Comparison of ENCODE assay signal across 11 mouse cellular contexts in the genomic region with DNA sequence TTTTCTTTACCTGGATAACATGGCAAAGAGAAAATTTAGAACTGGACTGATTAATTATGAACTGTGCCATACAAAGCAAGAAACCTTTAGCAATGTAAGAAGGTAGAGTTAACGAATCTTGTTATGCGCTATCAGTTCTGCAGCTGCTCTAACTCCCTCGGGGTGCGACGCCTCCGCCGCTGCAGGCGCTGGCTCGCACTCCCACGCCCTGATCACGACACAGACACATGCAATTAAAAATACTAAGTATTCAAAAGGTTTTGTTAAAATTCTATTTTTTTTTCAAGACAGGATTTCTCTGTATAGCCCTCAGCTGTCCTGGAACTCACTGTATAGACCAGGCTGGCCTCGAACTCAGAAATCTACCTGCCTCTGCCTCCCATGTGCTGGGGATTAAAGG.
DNase-seq lines count a peak whose midpoint lies in the region; ATAC-seq lines count a peak whose summit lies in the region.
"Had no signal": no experiment of that assay in that cellular context is flagged by ENCODE, and none has a peak within 500 bp of the region (broad histone marks: within the 10 kb centered on the region; RNA-seq: fewer than 3 reads in every experiment).

No protein-coding gene starts in this region.

- peak; percentile 48 for ATAC-seq in frontal cortex, adult (ENCODE audit: low TSS enrichment)
- ATAC-seq in midbrain, embryonic 11.5 days (ENCODE audit: low FRiP score) = 0 out of 2 replicates have a peak, but pooled peaks have one; percentile 45
- 0 out of 2 replicates have a peak, but pooled peaks have one; percentile 38 for ATAC-seq in hindbrain, embryonic 14.5 days (ENCODE audit: low FRiP score)
- peak; percentile 62 for ATAC-seq in neural tube, embryonic 14.5 days (ENCODE audit: low read depth)

- H3K36me3 ChIP-seq in midbrain, embryonic 11.5 days (ENCODE audit: control insufficient read depth, insufficient read depth, low read length) = peaks cover 2% of the 10 kb centered on the region; the same call in 1 of the 2 replicates
- H3K36me3 ChIP-seq in midbrain, embryonic 10.5 days = peaks cover 46% of the 10 kb centered on the region
- peaks cover 5% of the 10 kb centered on the region for H3K36me3 ChIP-seq in hindbrain, embryonic 14.5 days (replicated peaks; ENCODE audit: control insufficient read depth, insufficient read depth)
- no peaks in the 10 kb centered on the region for H3K36me3 ChIP-seq in neural tube, embryonic 14.5 days (ENCODE audit: control insufficient read depth, insufficient read depth, low read length)

- no peak for DNase-seq in frontal cortex, postnatal 25 days (ENCODE audit: low spot score in 2 of 2)
- no peak for DNase-seq in midbrain, embryonic 11.5 days (ENCODE audit: low spot score, missing footprints)
- no peak for DNase-seq in midbrain, embryonic 10.5 days (ENCODE audit: low spot score)
- peak; percentile 25 for DNase-seq in hindbrain, embryonic 14.5 days (ENCODE audit: low spot score)
- DNase-seq in adrenal gland, adult 8-10 months = no peak
- no peak for DNase-seq in urinary bladder, postnatal 25 days (ENCODE audit: low spot score)

- no peaks in the 10 kb centered on the region for H3K9me3 ChIP-seq in midbrain, embryonic 11.5 days (ENCODE audit: control insufficient read depth, low read length)
- 0 out of 2 replicates have a peak, but pooled peaks cover 4% of the 10 kb centered on the region for H3K9me3 ChIP-seq in midbrain, embryonic 10.5 days (replicated peaks)
- no peaks in the 10 kb centered on the region for H3K9me3 ChIP-seq in hindbrain, embryonic 14.5 days (ENCODE audit: control insufficient read depth, low read length)
- no peaks in the 10 kb centered on the region for H3K9me3 ChIP-seq in neural tube, embryonic 14.5 days (ENCODE audit: control insufficient read depth, low read length)
- H3K9me3 ChIP-seq: embryonic facial prominence, embryonic 12.5 days; kidney, embryonic 15.5 days; limb, embryonic 15.5 days had no signal

- no peak overlapping the region for H3K27ac ChIP-seq in midbrain, embryonic 11.5 days (ENCODE audit: low read depth, low read length)
- H3K27ac ChIP-seq in midbrain, embryonic 10.5 days (replicated peaks) = no peak overlapping the region
- peak overlapping the region; percentile 84 for H3K27ac ChIP-seq in hindbrain, embryonic 14.5 days
- H3K27ac ChIP-seq in neural tube, embryonic 14.5 days (ENCODE audit: low read depth, low read length) = no peak overlapping the region; the same call in 1 of the 2 replicates
- H3K27ac ChIP-seq: embryonic facial prominence, embryonic 12.5 days; kidney, embryonic 15.5 days; limb, embryonic 15.5 days had no signal

- 84% methylated on average over 12 of the region's 12 CpGs for WGBS in midbrain, embryonic 11.5 days
- 76% methylated on average over 12 of the region's 12 CpGs for WGBS in midbrain, embryonic 10.5 days
- 49% methylated on average over 12 of the region's 12 CpGs for WGBS in hindbrain, embryonic 14.5 days
- 36% methylated on average over 12 of the region's 12 CpGs for WGBS in neural tube, embryonic 14.5 days

- no peak overlapping the region for H3K9ac ChIP-seq in midbrain, embryonic 11.5 days (ENCODE audit: low read length)
- H3K9ac ChIP-seq in hindbrain, embryonic 14.5 days = no peak overlapping the region
- no peak overlapping the region for H3K9ac ChIP-seq in neural tube, embryonic 14.5 days (replicated peaks; ENCODE audit: low read depth, low read length)
- H3K9ac ChIP-seq: embryonic facial prominence, embryonic 12.5 days; kidney, embryonic 15.5 days; limb, embryonic 15.5 days had no signal

- no peaks in the 10 kb centered on the region for H3K27me3 ChIP-seq in midbrain, embryonic 11.5 days (ENCODE audit: control insufficient read depth, insufficient read depth, low read length)
- H3K27me3 ChIP-seq in midbrain, embryonic 10.5 days (ENCODE audit: low read depth, poor library complexity, severe bottlenecking) = no peaks in the 10 kb centered on the region
- no peaks in the 10 kb centered on the region for H3K27me3 ChIP-seq in hindbrain, embryonic 14.5 days (ENCODE audit: control insufficient read depth, insufficient read depth, low read length)
- H3K27me3 ChIP-seq in neural tube, embryonic 14.5 days (ENCODE audit: control insufficient read depth, insufficient read depth, low read length) = no peaks in the 10 kb centered on the region
- H3K27me3 ChIP-seq: embryonic facial prominence, embryonic 12.5 days; kidney, embryonic 15.5 days; limb, embryonic 15.5 days had no signal

- H3K4me3 ChIP-seq in midbrain, embryonic 11.5 days (ENCODE audit: low read depth, low read length) = no peak overlapping the region
- no peak overlapping the region for H3K4me3 ChIP-seq in midbrain, embryonic 10.5 days
- H3K4me3 ChIP-seq in hindbrain, embryonic 14.5 days (replicated peaks; ENCODE audit: low read length) = 0 out of 2 replicates have a peak overlapping the region, but pooled peaks have one; percentile 15
- H3K4me3 ChIP-seq in neural tube, embryonic 14.5 days (ENCODE audit: low read depth, low read length) = no peak overlapping the region; the same call in 1 of the 2 replicates
- H3K4me3 ChIP-seq: embryonic facial prominence, embryonic 12.5 days; kidney, embryonic 15.5 days; limb, embryonic 15.5 days had no signal

- H3K4me1 ChIP-seq in midbrain, embryonic 11.5 days (ENCODE audit: control insufficient read depth, insufficient read depth, low read length) = no peaks in the 10 kb centered on the region
- H3K4me1 ChIP-seq in midbrain, embryonic 10.5 days = no peaks in the 10 kb centered on the region
- H3K4me1 ChIP-seq in hindbrain, embryonic 14.5 days (replicated peaks; ENCODE audit: control insufficient read depth, insufficient read depth, low read length) = no peaks in the 10 kb centered on the region
- H3K4me1 ChIP-seq in neural tube, embryonic 14.5 days (ENCODE audit: control insufficient read depth, insufficient read depth, low read length) = peaks cover 4% of the 10 kb centered on the region; the same call in 1 of the 2 replicates
- H3K4me1 ChIP-seq: embryonic facial prominence, embryonic 12.5 days; kidney, embryonic 15.5 days had no signal

- H3K4me2 ChIP-seq in midbrain, embryonic 11.5 days = no peak overlapping the region
- peak overlapping the region; percentile 41 for H3K4me2 ChIP-seq in hindbrain, embryonic 14.5 days (replicated peaks)
- peak overlapping the region; percentile 36 for H3K4me2 ChIP-seq in neural tube, embryonic 14.5 days (ENCODE audit: low read depth, low read length)
